Mouse (Mus musculus): ENCODE data around the gene Slc27a3. TPM values are rescaled to one million over a fixed set of nuclear protein-coding genes. Genes with fewer than 3 reads are reported as not detected.

Gene Slc27a3
- polyA plus RNA-seq, 1 experiment: 10.4 TPM

DNA sequence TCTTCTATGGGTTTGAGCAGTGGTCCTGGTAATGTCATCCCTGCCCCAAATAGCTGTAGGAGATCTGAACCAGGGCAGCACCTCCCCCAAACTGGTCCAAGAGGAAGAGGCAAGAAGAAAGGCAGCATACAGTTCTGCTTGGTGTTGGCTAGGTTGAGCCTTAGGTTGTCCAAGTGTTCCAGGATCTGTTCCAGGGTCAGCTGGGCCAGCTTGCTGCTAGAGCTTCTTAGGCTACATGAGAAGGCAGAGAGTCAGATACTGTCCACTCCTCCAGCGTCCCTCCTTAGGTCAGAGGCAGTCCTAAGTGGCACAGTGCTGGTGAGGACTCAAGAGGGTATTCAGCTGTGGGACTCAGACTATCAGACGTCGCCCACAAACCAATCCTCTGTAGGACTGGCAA is 2.9 kb upstream of the Slc27a3 start:
- Histone ChIP-seq H3K27me3 (ENCODE audit: control insufficient read depth, insufficient read depth, low read length) (peaks cover 6% of the 10 kb centered on the region; the same call in 1 of the 2 replicates), H3K27ac (ENCODE audit: insufficient read depth, low read length) (no peak overlapping the region), H3K36me3 (ENCODE audit: control insufficient read depth, insufficient read depth, low read length) (peaks cover 21% of the 10 kb centered on the region), H3K4me3 (ENCODE audit: extremely low read depth, insufficient read depth, insufficient read length) (no peak overlapping the region), H3K4me1 (ENCODE audit: control insufficient read depth, insufficient read depth, insufficient read length) (peaks cover 13% of the 10 kb centered on the region)
- 79% methylated on average over 3 of the region's 3 CpGs for WGBS
- TF ChIP-seq POLR2A (IDR thresholded peaks at IDR 0.05; ENCODE audit: low read depth, low read length): no peak
- TF ChIP-seq CTCF (IDR thresholded peaks at IDR 0.05; ENCODE audit: extremely low read depth, insufficient read depth, insufficient read length, insufficient replicate concordance): no peak
- no peak for DNase-seq (ENCODE audit: low read depth in 1 of 2, low spot score in 2 of 2)

DNA sequence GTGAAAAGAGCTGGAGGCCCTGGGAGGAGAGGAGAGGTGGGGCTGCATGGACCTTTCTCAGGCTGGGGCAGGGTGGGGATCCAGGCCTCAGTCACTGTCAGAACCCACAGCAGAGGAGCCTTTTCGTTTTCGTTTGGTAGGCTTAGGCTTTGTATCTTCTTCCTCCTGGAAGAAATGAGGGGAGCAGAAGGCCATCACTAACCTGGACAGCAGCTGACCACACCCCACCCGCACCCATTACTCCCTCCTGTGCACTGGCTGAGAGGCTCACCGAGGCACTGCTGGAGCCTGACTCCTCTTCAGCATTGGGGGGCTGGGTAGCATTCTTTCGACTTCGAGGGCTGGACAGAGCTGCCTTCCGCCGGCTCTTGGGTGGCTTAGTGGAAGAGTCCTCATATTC is 2.2 kb upstream of the Slc27a3 start:
- H3K36me3 ChIP-seq (ENCODE audit: control insufficient read depth, insufficient read depth, low read length): peaks cover 21% of the 10 kb centered on the region
- TF ChIP-seq POLR2A (IDR thresholded peaks at IDR 0.05; ENCODE audit: low read depth, low read length): no peak
- no peak for TF ChIP-seq CTCF (IDR thresholded peaks at IDR 0.05; ENCODE audit: extremely low read depth, insufficient read depth, insufficient read length, insufficient replicate concordance)
- WGBS: 95% methylated on average over 8 of the region's 8 CpGs
- H3K4me1 ChIP-seq (ENCODE audit: control insufficient read depth, insufficient read depth, insufficient read length): peaks cover 13% of the 10 kb centered on the region
- H3K27me3 ChIP-seq (ENCODE audit: control insufficient read depth, insufficient read depth, low read length): peaks cover 6% of the 10 kb centered on the region; the same call in 1 of the 2 replicates
- H3K27ac ChIP-seq (ENCODE audit: insufficient read depth, low read length): no peak overlapping the region
- no peak overlapping the region for H3K4me3 ChIP-seq (ENCODE audit: extremely low read depth, insufficient read depth, insufficient read length)
- DNase-seq (ENCODE audit: low read depth in 1 of 2, low spot score in 2 of 2): no peak

DNA sequence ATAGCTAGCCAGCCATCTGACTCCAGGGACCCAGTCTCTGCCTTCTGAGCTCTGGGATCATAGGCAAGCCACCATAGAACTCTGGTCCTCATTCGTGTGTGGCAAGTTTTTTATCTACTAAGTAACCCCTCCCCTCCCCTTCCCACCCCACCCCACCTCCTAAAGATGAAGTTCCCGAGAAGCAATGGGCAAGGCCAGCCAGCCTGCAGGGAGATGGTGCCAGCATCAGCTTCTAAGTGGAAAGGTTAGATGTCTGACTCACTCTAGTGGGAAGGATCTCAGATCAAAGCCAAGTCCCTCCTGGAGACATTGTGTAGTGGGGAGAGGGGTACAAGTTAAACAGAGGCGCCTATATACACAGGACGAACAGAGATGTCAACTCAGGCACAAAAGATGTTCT is 1.3 kb upstream of the Slc27a3 start:
- H3K4me3 ChIP-seq (ENCODE audit: extremely low read depth, insufficient read depth, insufficient read length): no peak overlapping the region
- no peak overlapping the region for H3K27ac ChIP-seq (ENCODE audit: insufficient read depth, low read length)
- peaks cover 13% of the 10 kb centered on the region for H3K4me1 ChIP-seq (ENCODE audit: control insufficient read depth, insufficient read depth, insufficient read length)
- peaks cover 19% of the 10 kb centered on the region for H3K36me3 ChIP-seq (ENCODE audit: control insufficient read depth, insufficient read depth, low read length)
- WGBS: 78% methylated on average over 4 of the region's 4 CpGs
- no peak for TF ChIP-seq CTCF (IDR thresholded peaks at IDR 0.05; ENCODE audit: extremely low read depth, insufficient read depth, insufficient read length, insufficient replicate concordance)
- no peak for DNase-seq (ENCODE audit: low read depth in 1 of 2, low spot score in 2 of 2)
- H3K27me3 ChIP-seq (ENCODE audit: control insufficient read depth, insufficient read depth, low read length): peaks cover 6% of the 10 kb centered on the region; the same call in 1 of the 2 replicates

DNA sequence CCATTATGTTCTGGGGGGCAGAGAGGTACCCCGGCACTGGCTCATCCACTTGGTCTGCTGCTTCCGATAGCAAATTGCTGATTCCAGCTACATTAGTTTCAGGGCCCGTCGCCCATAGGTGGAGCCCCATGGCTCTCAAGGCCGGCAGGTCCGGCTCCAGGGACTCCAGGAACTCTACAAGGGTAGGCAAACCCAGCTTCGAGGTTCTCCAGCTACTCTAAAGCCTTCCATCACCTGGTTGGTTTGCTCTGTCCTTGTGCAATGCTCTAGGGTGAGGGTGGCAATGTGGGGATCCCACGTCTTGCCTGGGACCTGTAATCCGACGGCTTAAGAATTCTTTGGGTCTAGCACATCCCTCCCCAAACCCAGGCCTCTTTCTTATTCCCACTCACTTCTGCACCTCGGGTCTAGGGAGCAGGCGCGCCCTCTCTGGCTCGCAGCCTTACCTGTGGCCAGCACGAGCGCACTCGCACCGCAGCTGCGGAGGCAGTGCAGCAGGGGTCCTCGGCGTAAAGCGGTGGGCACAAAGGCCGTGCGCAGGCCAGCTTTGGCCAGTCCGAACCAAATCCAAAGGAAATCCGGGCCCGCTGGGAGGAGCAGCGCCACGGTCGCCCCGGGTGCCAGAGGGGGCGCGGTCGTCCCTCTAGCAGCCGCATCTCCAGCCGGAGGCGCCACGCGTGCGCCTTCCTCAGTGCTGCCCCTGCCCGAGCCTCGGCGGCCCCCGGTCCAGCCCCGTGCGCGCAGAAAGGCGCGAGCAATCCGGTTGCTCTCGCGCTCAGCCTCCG is 820 bp downstream of the Slc27a3 start:
- H3K36me3 ChIP-seq (ENCODE audit: control insufficient read depth, insufficient read depth, low read length): peaks cover 17% of the 10 kb centered on the region
- H3K27ac ChIP-seq (ENCODE audit: insufficient read depth, low read length): no peak overlapping the region
- no peak for DNase-seq (ENCODE audit: low read depth in 1 of 2, low spot score in 2 of 2)
- H3K27me3 ChIP-seq (ENCODE audit: control insufficient read depth, insufficient read depth, low read length): peaks cover 6% of the 10 kb centered on the region; the same call in 1 of the 2 replicates
- TF ChIP-seq CTCF (IDR thresholded peaks at IDR 0.05; ENCODE audit: extremely low read depth, insufficient read depth, insufficient read length, insufficient replicate concordance) (no peak), POLR2A (IDR thresholded peaks at IDR 0.05; ENCODE audit: low read depth, low read length) (no peak)
- peaks cover 18% of the 10 kb centered on the region for H3K4me1 ChIP-seq (ENCODE audit: control insufficient read depth, insufficient read depth, insufficient read length)
- H3K4me3 ChIP-seq (ENCODE audit: extremely low read depth, insufficient read depth, insufficient read length): peak overlapping the region; percentile 41; the same call in 1 of the 2 replicates
- WGBS: 12% methylated on average over 53 of the region's 53 CpGs

DNA sequence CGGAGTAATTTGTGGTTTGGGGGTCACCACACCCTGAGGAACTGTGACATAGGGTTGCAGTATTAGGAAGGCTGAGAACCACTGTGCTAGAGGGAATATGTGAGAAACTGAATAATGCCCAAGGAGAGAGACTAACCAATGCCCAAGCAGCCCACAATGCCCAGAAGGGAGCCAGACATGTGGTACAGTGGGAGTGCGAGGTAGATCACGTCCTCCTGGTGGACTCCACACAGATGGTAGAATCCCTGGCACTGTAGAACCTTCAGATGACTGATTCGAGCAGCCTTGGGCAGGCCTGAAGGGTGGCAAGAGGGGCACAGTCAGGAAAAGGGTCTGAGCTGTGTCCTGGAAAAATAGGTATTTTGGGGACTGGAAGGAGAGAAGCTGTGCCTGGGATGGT is 1.5 kb downstream of the Slc27a3 start:
- 57% methylated on average over 4 of the region's 4 CpGs for WGBS
- peaks cover 14% of the 10 kb centered on the region for H3K36me3 ChIP-seq (ENCODE audit: control insufficient read depth, insufficient read depth, low read length)
- no peak overlapping the region for H3K4me3 ChIP-seq (ENCODE audit: extremely low read depth, insufficient read depth, insufficient read length)
- H3K4me1 ChIP-seq (ENCODE audit: control insufficient read depth, insufficient read depth, insufficient read length): peaks cover 20% of the 10 kb centered on the region
- no peak overlapping the region for H3K27ac ChIP-seq (ENCODE audit: insufficient read depth, low read length)
- TF ChIP-seq CTCF (IDR thresholded peaks at IDR 0.05; ENCODE audit: extremely low read depth, insufficient read depth, insufficient read length, insufficient replicate concordance): no peak
- no peak for TF ChIP-seq POLR2A (IDR thresholded peaks at IDR 0.05; ENCODE audit: low read depth, low read length)
- peaks cover 6% of the 10 kb centered on the region; the same call in 1 of the 2 replicates for H3K27me3 ChIP-seq (ENCODE audit: control insufficient read depth, insufficient read depth, low read length)
- no peak for DNase-seq (ENCODE audit: low read depth in 1 of 2, low spot score in 2 of 2)

DNA sequence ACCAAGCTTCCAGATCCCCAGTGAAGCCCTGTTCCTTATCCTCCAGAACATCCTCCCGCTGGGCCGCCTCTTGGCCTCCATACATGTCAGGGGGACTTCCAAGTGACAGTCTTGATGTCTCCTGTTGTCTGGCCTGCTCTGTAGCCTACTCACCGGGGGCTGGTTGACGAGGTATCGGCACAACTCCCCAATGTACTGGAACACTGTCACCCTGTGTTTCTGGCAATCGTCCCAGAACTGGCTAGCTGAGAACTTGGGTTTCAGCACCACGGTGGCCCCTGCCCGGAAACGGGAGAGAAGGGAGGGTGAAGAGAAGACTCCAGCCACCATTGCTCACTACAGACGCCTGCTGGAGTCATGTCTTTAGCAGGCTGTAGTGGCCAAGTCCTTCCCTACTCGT is 2.3 kb downstream of the Slc27a3 start:
- Histone ChIP-seq H3K4me1 (ENCODE audit: control insufficient read depth, insufficient read depth, insufficient read length) (peaks cover 20% of the 10 kb centered on the region), H3K4me3 (ENCODE audit: extremely low read depth, insufficient read depth, insufficient read length) (no peak overlapping the region), H3K27me3 (ENCODE audit: control insufficient read depth, insufficient read depth, low read length) (peaks cover 6% of the 10 kb centered on the region; the same call in 1 of the 2 replicates), H3K27ac (ENCODE audit: insufficient read depth, low read length) (no peak overlapping the region), H3K36me3 (ENCODE audit: control insufficient read depth, insufficient read depth, low read length) (peaks cover 10% of the 10 kb centered on the region)
- 52% methylated on average over 11 of the region's 11 CpGs for WGBS
- TF ChIP-seq POLR2A (IDR thresholded peaks at IDR 0.05; ENCODE audit: low read depth, low read length) (no peak), CTCF (IDR thresholded peaks at IDR 0.05; ENCODE audit: extremely low read depth, insufficient read depth, insufficient read length, insufficient replicate concordance) (no peak)
- DNase-seq (ENCODE audit: low read depth in 1 of 2, low spot score in 2 of 2): no peak

DNA sequence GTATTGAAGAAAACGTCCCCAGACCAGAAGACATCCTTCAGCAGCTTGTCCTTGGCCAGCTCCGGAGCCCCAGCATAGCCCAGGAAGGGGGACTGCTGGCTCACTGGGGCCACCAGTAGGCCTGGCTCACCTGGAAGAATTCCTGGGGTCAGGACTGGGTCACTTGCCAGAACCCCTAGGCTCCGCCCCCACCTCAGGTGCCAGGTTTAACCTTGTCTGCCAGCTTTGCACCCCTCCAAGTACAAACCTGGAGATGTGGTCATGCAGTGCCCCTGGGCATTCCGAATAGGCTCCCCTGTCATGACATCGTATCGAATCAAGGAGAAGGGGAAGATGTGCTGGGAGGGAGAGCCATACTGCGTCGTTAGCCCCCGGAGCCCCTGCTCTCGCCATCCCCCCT is 2.9 kb downstream of the Slc27a3 start:
- DNase-seq (ENCODE audit: low read depth in 1 of 2, low spot score in 2 of 2): no peak
- TF ChIP-seq POLR2A (IDR thresholded peaks at IDR 0.05; ENCODE audit: low read depth, low read length) (no peak), CTCF (IDR thresholded peaks at IDR 0.05; ENCODE audit: extremely low read depth, insufficient read depth, insufficient read length, insufficient replicate concordance) (no peak)
- Histone ChIP-seq H3K4me1 (ENCODE audit: control insufficient read depth, insufficient read depth, insufficient read length) (peaks cover 20% of the 10 kb centered on the region), H3K27ac (ENCODE audit: insufficient read depth, low read length) (no peak overlapping the region), H3K36me3 (ENCODE audit: control insufficient read depth, insufficient read depth, low read length) (peaks cover 7% of the 10 kb centered on the region), H3K27me3 (ENCODE audit: control insufficient read depth, insufficient read depth, low read length) (peaks cover 6% of the 10 kb centered on the region; the same call in 1 of the 2 replicates), H3K4me3 (ENCODE audit: extremely low read depth, insufficient read depth, insufficient read length) (no peak overlapping the region)
- 90% methylated on average over 10 of the region's 10 CpGs for WGBS
